Mouse (Mus musculus) embryonic facial prominence, embryonic 12.5 days (tissue): Measurements from ENCODE around the gene Mcm5. TPM values are rescaled to one million over a fixed set of nuclear protein-coding genes. Genes with fewer than 3 reads are reported as not detected.

ENCODE experiments used
- ATAC-seq: fragments of 200-750 bp; cut with Nextera tagmentation; 2 replicates; pipeline ENCODE4 v1.8.0; 2017; ENCODE audit not compliant: insufficient number of reproducible peaks, insufficient read depth, low FRiP score, low TSS enrichment
- H3K27ac ChIP-seq: fragments of 300-500 bp; sonication (generic); 2 replicates; pipeline ENCODE4 v1.5.1; 2016; ENCODE audit warnings: mild to moderate bottlenecking
- H3K27me3 ChIP-seq: fragments of 300-500 bp; sonication (generic); 2 replicates; pipeline ENCODE4 v1.6.1; 2016; ENCODE audit warnings: mild to moderate bottlenecking, moderate library complexity
- H3K36me3 ChIP-seq: fragments of 300-500 bp; sonication (generic); 2 replicates; pipeline ENCODE4 v1.6.1; 2016; ENCODE audit warnings: mild to moderate bottlenecking
- H3K4me1 ChIP-seq: fragments of 300-500 bp; sonication (generic); 2 replicates; pipeline ENCODE4 v1.6.1; 2016
- H3K4me2 ChIP-seq: fragments of 300-500 bp; sonication (generic); replicated peaks from 2 replicates; pipeline ENCODE4 v1.6.1; 2016; ENCODE audit warnings: mild to moderate bottlenecking, moderate library complexity
- H3K4me3 ChIP-seq: fragments of 300-500 bp; sonication (generic); 2 replicates; pipeline ENCODE4 v1.5.1; 2016; ENCODE audit warnings: mild to moderate bottlenecking
- H3K9ac ChIP-seq: fragments of 300-500 bp; sonication (generic); 2 replicates; pipeline ENCODE4 v1.6.1; 2016; ENCODE audit warnings: mild to moderate bottlenecking, moderate library complexity
- H3K9me3 ChIP-seq: fragments of 300-500 bp; sonication (generic); 2 replicates; pipeline ENCODE4 v1.6.1; 2016; ENCODE audit warnings: mild to moderate bottlenecking, moderate library complexity
- WGBS: fragments of 180-500 bp; shearing (Covaris S2); methylation state at CpG from one replicate; pipeline ENCODE4 v1.1.7; 2016; 5-methylcytosine and 5-hydroxymethylcytosine counted together
- polyA plus RNA-seq: library from polyadenylated mRNA; unstranded; fragments of >200 nt; fragmentation: Nextera tagmentation; extraction: Ambion mirVana; gene quantifications from 2 replicates; pipeline ENCODE4 v1.2.1, GENCODE M21; 2016

The Mcm5 gene
- polyA plus RNA-seq, 1 experiment from 2014 or later, result 205 TPM

DNA sequence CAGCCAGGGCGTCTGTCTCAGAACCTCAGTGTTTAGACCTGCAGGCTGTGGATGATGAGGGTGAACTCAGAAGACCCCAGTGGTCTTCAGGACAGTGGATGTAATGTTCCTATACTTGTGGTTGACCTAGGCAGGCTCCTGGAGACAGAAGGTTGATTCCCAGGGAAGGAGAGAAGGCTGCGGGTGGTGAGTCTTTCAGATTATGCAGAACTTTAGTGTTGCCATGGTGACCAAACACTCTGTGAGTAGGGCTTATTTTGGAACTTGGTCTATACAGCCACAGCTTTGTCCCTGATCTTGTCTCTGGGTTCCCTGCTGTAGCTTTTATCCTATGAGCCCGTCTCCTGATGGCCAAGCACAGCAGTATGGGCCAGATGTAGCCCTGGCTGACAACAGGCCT lies 28.2 kb downstream of the Mcm5 start:
- H3K27me3 ChIP-seq, result no peaks in the 10 kb centered on the region
- no peaks in the 10 kb centered on the region for H3K9me3 ChIP-seq
- no peak for ATAC-seq
- no peaks in the 10 kb centered on the region for H3K4me1 ChIP-seq
- H3K27ac ChIP-seq, result no peak overlapping the region
- H3K36me3 ChIP-seq, result no peaks in the 10 kb centered on the region
- 76% methylated on average over 3 of the region's 3 CpGs for WGBS
- no peak overlapping the region for H3K4me2 ChIP-seq
- H3K9ac ChIP-seq, result no peak overlapping the region
- H3K4me3 ChIP-seq, result no peak overlapping the region

DNA sequence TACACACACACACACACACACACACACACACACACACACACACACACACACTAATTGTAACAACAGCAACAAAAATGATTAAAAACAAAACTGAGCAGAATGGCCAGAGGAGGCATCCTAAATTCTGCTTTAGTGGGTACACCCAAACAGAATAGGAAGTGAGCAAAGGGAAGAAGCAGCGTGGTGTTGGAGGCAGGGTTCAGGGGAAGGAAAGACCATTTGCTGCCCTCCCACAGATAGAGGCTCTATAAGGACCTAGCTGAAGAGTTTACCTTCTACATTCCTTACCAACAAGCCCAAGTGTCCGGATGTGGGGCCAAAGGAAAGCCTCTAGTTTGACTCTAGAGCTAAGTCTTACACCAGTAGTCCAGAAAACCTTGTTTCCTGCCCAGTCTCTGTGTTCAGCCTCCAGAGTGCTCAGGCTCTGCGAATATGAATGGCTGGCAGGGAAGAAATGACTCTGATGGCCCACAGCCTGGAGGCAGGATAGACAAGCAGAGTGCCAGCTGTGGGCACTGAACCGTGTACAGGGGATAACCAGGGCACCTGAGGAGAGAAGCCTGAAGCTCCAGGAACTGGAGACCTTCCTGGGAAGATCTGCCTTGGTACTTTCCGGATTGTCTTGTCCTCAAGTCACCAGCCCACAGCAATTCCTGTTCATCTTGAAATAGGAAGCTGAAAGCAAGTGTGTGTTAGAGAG lies 41.7 kb downstream of the Mcm5 start:
- no peaks in the 10 kb centered on the region for H3K27me3 ChIP-seq
- ATAC-seq, result no peak
- H3K27ac ChIP-seq, result no peak overlapping the region
- H3K4me1 ChIP-seq, result no peaks in the 10 kb centered on the region
- H3K36me3 ChIP-seq, result no peaks in the 10 kb centered on the region
- no peak overlapping the region for H3K4me2 ChIP-seq
- no peak overlapping the region for H3K9ac ChIP-seq
- WGBS, result 68% methylated on average over 5 of the region's 5 CpGs
- no peak overlapping the region for H3K4me3 ChIP-seq
- H3K9me3 ChIP-seq, result no peaks in the 10 kb centered on the region

DNA sequence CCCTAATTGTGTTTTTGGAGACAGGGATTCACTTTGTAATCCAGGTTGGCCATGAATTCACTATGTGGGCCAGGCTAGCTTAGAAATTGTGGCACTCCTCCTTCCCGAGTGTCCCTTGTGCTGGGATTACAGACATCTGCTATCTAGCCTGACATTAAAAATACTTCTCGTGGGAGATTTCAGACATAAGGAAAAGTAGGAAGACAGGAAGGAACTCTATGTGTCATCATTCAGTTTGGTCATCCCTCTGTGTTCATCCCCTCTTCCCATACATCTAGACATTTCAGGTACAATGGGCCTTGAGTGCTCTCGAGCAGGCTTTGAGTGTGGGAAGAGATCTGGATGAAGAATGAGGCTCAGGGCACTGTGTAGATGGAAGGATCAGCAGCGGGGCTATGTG lies 42.4 kb downstream of the Mcm5 start:
- Histone ChIP-seq H3K4me2 (no peak overlapping the region), H3K4me1 (no peaks in the 10 kb centered on the region), H3K27me3 (no peaks in the 10 kb centered on the region), H3K9me3 (no peaks in the 10 kb centered on the region), H3K9ac (no peak overlapping the region), H3K27ac (no peak overlapping the region), H3K36me3 (no peaks in the 10 kb centered on the region), H3K4me3 (no peak overlapping the region)
- 71% methylated on average over 4 of the region's 4 CpGs for WGBS
- ATAC-seq, result no peak

DNA sequence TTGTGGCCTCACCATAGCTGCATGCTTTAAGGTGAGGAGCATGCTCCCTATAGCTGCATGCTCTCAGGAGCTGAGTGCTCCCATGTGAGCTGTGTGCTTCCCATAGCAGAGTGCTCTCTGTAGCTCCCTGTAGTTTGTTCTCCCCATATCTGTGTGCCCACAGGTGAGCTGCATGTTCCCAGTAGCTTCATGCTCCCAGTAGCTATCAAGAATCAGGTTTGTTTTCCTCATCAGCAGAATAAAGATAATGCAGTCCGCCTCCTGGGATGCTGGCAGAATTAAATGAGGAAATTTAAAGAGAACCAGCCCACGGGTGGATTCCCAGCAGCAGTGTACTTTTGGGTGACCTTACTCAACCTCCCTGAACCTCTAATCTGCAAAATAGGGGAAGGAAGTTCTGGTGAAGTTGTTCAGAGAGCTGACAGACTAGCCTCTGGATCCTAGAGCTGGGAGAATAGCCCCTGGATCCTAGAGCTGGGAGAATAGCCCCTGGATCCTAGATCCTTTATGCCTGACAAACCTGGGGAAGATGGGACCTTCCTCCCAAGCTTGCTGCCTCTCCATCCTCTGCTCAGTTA lies 43.2 kb downstream of the Mcm5 start:
- Histone ChIP-seq H3K9me3 (no peaks in the 10 kb centered on the region), H3K36me3 (no peaks in the 10 kb centered on the region), H3K27ac (no peak overlapping the region), H3K9ac (no peak overlapping the region), H3K27me3 (no peaks in the 10 kb centered on the region), H3K4me1 (no peaks in the 10 kb centered on the region), H3K4me2 (no peak overlapping the region), H3K4me3 (no peak overlapping the region)
- ATAC-seq, result no peak
- 72% methylated on average over 2 of the region's 2 CpGs for WGBS

GRCm38 (mm10) chr8:75154855-75155478 lies 45.6 kb downstream of the Mcm5 start:
- no peak for ATAC-seq
- H3K4me2 ChIP-seq, result no peak overlapping the region
- no peaks in the 10 kb centered on the region for H3K9me3 ChIP-seq
- no peak overlapping the region for H3K9ac ChIP-seq
- H3K27me3 ChIP-seq, result no peaks in the 10 kb centered on the region
- 71% methylated on average over 5 of the region's 5 CpGs for WGBS
- no peaks in the 10 kb centered on the region for H3K36me3 ChIP-seq
- no peak overlapping the region for H3K4me3 ChIP-seq
- no peak overlapping the region for H3K27ac ChIP-seq
- no peaks in the 10 kb centered on the region for H3K4me1 ChIP-seq

GRCm38 (mm10) chr8:75155740-75156322 lies 46.5 kb downstream of the Mcm5 start:
- ATAC-seq, result no peak; the same call in 1 of the 2 replicates
- Histone ChIP-seq H3K36me3 (no peaks in the 10 kb centered on the region), H3K4me3 (no peak overlapping the region), H3K4me2 (no peak overlapping the region), H3K9ac (no peak overlapping the region), H3K27me3 (no peaks in the 10 kb centered on the region), H3K9me3 (no peaks in the 10 kb centered on the region), H3K27ac (no peak overlapping the region), H3K4me1 (no peaks in the 10 kb centered on the region)
- WGBS, result 75% methylated on average over 2 of the region's 2 CpGs

DNA sequence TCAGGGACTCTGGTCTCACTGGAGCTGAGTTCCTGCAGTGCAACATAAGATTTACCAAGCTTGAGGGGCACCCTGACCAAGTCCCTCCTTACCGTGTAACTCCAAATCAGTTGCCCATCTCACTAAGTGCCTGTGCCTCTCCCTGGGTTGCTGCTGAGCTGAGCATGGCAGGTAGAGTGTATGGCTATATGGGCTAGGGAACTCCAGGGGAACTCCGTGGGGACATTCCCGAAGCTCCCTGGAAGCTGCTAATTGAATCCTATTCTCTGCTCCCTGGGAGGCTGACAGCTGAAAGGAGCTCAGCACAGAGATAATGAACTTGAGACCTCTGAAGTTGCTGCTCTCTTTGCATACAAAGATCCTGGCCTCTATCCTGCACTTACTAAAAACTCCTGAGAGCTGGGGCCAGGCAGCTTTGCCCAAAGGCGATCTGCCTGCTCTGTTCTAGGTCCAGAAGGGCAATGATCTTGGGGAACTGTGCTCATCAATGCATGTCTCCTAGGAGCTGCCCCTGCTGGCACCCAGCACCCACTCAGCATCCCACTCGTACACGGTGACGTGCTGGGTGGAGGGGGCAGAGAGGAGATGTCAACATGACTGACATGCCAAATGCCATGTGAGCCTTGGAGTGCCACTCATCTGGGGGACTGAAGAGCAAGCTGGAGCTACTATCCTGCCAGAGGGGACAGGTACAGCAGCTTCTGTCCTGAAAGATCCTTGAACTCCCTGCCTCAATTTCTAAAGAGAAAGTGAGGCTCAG lies 48.3 kb downstream of the Mcm5 start:
- Histone ChIP-seq H3K4me3 (no peak overlapping the region), H3K9me3 (no peaks in the 10 kb centered on the region), H3K9ac (no peak overlapping the region), H3K27ac (no peak overlapping the region), H3K4me2 (no peak overlapping the region), H3K4me1 (no peaks in the 10 kb centered on the region), H3K36me3 (no peaks in the 10 kb centered on the region), H3K27me3 (no peaks in the 10 kb centered on the region)
- ATAC-seq, result no peak
- WGBS, result 47% methylated on average over 7 of the region's 7 CpGs

DNA sequence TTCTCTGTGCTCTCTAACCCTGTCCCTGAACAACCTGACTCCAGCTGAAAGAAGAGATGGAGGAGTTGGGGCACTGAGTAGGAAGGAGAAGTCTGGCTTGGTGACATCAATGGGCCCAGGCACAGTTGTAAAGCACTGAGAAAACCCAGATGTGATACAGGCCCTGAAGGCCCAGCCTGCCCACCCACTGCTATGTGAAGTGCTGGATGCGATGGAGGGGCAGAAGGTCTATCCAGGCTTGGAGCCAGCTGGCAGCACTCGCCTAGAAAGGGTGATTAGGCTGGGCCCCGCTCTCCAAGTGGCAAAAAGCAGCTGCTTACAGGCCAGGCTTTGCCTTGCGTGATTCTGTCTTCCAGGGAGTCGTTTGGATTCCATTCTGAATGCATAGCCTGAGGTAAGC lies 60.0 kb downstream of the Mcm5 start:
- Histone ChIP-seq H3K9ac (no peak overlapping the region; the same call in 1 of the 2 replicates), H3K9me3 (no peaks in the 10 kb centered on the region), H3K27me3 (no peaks in the 10 kb centered on the region), H3K4me1 (no peaks in the 10 kb centered on the region), H3K4me2 (no peak overlapping the region), H3K36me3 (no peaks in the 10 kb centered on the region), H3K27ac (no peak overlapping the region), H3K4me3 (no peak overlapping the region)
- ATAC-seq, result no peak
- WGBS, result 78% methylated on average over 5 of the region's 5 CpGs

DNA sequence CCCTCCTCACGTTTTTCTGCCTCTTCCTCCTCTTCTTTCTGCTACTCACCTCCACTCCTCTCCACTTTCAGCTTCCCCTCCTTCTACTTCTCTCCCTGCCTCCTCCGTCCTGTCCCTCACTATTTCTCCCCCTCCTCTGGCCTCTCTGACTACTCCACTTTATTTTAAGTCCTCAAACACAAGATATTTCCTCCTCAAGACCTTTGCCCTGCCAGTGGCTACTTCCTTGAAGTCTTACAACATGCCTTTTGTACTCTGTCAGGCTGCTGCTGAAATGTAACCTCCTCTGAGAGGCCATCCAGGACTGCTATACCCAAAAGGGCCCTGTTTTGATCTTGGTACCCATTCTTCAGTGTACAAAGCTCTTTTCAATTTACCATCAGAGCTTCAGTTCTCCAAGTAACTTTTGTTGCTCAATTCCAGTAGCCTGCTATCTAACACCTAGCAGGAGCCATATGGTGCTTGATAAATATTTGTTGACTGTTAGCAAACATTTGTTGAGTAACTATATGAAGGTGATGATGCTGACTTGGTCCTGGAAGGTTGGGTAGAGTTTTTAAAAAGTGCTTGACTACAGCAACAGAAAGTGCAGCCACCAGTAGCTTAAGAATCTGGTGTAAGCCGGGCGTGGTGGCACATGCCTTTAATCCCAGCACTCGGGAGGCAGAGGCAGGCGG lies 62.8 kb downstream of the Mcm5 start:
- H3K9ac ChIP-seq, result no peak overlapping the region
- no peaks in the 10 kb centered on the region for H3K4me1 ChIP-seq
- H3K27ac ChIP-seq, result no peak overlapping the region
- no peak overlapping the region for H3K4me2 ChIP-seq
- no peaks in the 10 kb centered on the region for H3K36me3 ChIP-seq
- H3K4me3 ChIP-seq, result no peak overlapping the region
- H3K27me3 ChIP-seq, result no peaks in the 10 kb centered on the region
- H3K9me3 ChIP-seq, result no peaks in the 10 kb centered on the region
- WGBS, result 63% methylated on average over 6 of the region's 6 CpGs
- no peak for ATAC-seq
